ENCODE assay signal across 16 mouse cellular contexts in the genomic region with DNA sequence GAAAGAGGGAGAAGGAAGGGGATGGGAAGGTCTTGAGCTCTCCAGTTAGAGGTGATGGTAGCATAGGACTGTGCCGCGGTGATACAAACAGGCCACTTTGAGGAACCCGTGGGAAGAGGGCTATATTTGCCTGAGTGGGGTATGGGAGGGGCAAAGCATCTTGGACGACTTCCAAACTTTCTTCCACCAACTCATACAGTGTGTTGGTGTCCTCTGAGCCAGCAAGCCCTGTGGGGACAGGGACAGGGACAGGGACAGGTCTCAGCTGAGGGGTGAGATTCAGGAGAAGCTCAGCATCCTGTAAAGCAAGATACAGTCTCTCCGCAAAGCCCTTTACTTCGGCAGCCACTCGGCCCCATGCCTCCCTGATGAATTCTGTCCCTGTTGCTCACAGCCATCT. TPM values are rescaled to one million over a fixed set of nuclear protein-coding genes. Genes with fewer than 3 reads are reported as not detected.
DNase-seq lines count a peak whose midpoint lies in the region; ATAC-seq and TF ChIP-seq lines count a peak whose summit lies in the region.
"Had no signal": no experiment of that assay in that cellular context is flagged by ENCODE, and none has a peak within 500 bp of the region (broad histone marks: within the 10 kb centered on the region; RNA-seq: fewer than 3 reads in every experiment).

No protein-coding gene starts in this region.

- no peak for ATAC-seq in hindbrain, embryonic 13.5 days (ENCODE audit: low FRiP score)
- no peak for ATAC-seq in hindbrain, embryonic 11.5 days (ENCODE audit: low FRiP score)
- ATAC-seq in neural tube, embryonic 13.5 days (ENCODE audit: low read depth) = peak; percentile 34; the same call in 1 of the 2 replicates
- ATAC-seq: inflammation-experienced regulatory T-cells, adult 6 months had no signal

- H3K9me3 ChIP-seq in hindbrain, embryonic 13.5 days = no peaks in the 10 kb centered on the region
- H3K9me3 ChIP-seq in hindbrain, embryonic 11.5 days (ENCODE audit: control insufficient read depth, low read length) = no peaks in the 10 kb centered on the region
- no peaks in the 10 kb centered on the region for H3K9me3 ChIP-seq in neural tube, embryonic 13.5 days
- H3K9me3 ChIP-seq: embryonic facial prominence, embryonic 12.5 days; heart, embryonic 15.5 days; limb, embryonic 12.5 days had no signal

- no peaks in the 10 kb centered on the region for H3K36me3 ChIP-seq in hindbrain, embryonic 13.5 days
- no peaks in the 10 kb centered on the region for H3K36me3 ChIP-seq in hindbrain, embryonic 11.5 days (ENCODE audit: control insufficient read depth, insufficient read depth, low read length)
- H3K36me3 ChIP-seq in neural tube, embryonic 13.5 days = no peaks in the 10 kb centered on the region
- H3K36me3 ChIP-seq: embryonic facial prominence, embryonic 12.5 days; heart, embryonic 15.5 days; limb, embryonic 12.5 days had no signal

- no peaks in the 10 kb centered on the region for H3K27me3 ChIP-seq in cerebellum, adult 2 months (ENCODE audit: control insufficient read depth, insufficient read depth, low read length)
- no peaks in the 10 kb centered on the region; the same call in 1 of the 2 replicates for H3K27me3 ChIP-seq in hindbrain, embryonic 13.5 days
- no peaks in the 10 kb centered on the region for H3K27me3 ChIP-seq in hindbrain, embryonic 11.5 days (ENCODE audit: control insufficient read depth, insufficient read depth, low read length)
- peaks cover 3% of the 10 kb centered on the region; the same call in 1 of the 2 replicates for H3K27me3 ChIP-seq in neural tube, embryonic 13.5 days
- H3K27me3 ChIP-seq: embryonic facial prominence, embryonic 12.5 days had no signal

- TF ChIP-seq POLR2A in cerebellum, adult 2 months (IDR thresholded peaks at IDR 0.05; ENCODE audit: borderline replicate concordance, insufficient read depth, low read length) = no peak

- H3K27ac ChIP-seq in cerebellum, adult 2 months (ENCODE audit: insufficient read depth, low read length) = peak overlapping the region; percentile 43
- peak overlapping the region; percentile 25 for H3K27ac ChIP-seq in hindbrain, embryonic 13.5 days
- no peak overlapping the region for H3K27ac ChIP-seq in hindbrain, embryonic 11.5 days (ENCODE audit: low read depth, low read length)
- H3K27ac ChIP-seq in neural tube, embryonic 13.5 days (replicated peaks) = peak overlapping the region; percentile 38; the same call in 1 of the 2 replicates
- H3K27ac ChIP-seq: embryonic facial prominence, embryonic 12.5 days; heart, embryonic 15.5 days; limb, embryonic 12.5 days; stomach, postnatal 0 days had no signal

- WGBS in cerebellum, adult 2 months = 23% methylated on average over 7 of the region's 7 CpGs
- WGBS in hindbrain, embryonic 13.5 days = 73% methylated on average over 7 of the region's 7 CpGs
- 84% methylated on average over 7 of the region's 7 CpGs for WGBS in hindbrain, embryonic 11.5 days
- WGBS in neural tube, embryonic 13.5 days = 76% methylated on average over 7 of the region's 7 CpGs

- H3K4me2 ChIP-seq in hindbrain, embryonic 13.5 days = no peak overlapping the region
- H3K4me2 ChIP-seq in hindbrain, embryonic 11.5 days (replicated peaks; ENCODE audit: low read depth, low read length) = no peak overlapping the region
- H3K4me2 ChIP-seq in neural tube, embryonic 13.5 days = no peak overlapping the region
- H3K4me2 ChIP-seq: embryonic facial prominence, embryonic 12.5 days; heart, embryonic 15.5 days; limb, embryonic 12.5 days had no signal

- peaks cover 56% of the 10 kb centered on the region for H3K4me1 ChIP-seq in cerebellum, adult 2 months (ENCODE audit: control insufficient read depth, insufficient read depth, low read length)
- H3K4me1 ChIP-seq in hindbrain, embryonic 13.5 days (replicated peaks) = peaks cover 42% of the 10 kb centered on the region
- peaks cover 7% of the 10 kb centered on the region for H3K4me1 ChIP-seq in hindbrain, embryonic 11.5 days (replicated peaks; ENCODE audit: control insufficient read depth, insufficient read depth, low read length)
- peaks cover 25% of the 10 kb centered on the region for H3K4me1 ChIP-seq in neural tube, embryonic 13.5 days (replicated peaks)

- DNase-seq in cerebellum, adult 2 months = peak in 1 of 2 experiments; percentile 48
- no peak for DNase-seq in cerebellum, adult 9-10 months
- DNase-seq in hindbrain, embryonic 11.5 days (ENCODE audit: low spot score) = no peak
- DNase-seq in neural tube, embryonic 10.5 days (ENCODE audit: extremely low spot score, low spot score) = no peak
- DNase-seq in telencephalon, adult 2 months (ENCODE audit: low read depth, low spot score) = peak; percentile 67
- no peak for DNase-seq in thymus, adult 18-20 months
- DNase-seq: gastrocnemius, postnatal 14 days; kidney, postnatal 10 days; thymus, postnatal 4 days had no signal

- H3K4me3 ChIP-seq in cerebellum, adult 2 months (replicated peaks; ENCODE audit: insufficient read depth, low read depth, low read length) = no peak overlapping the region
- no peak overlapping the region for H3K4me3 ChIP-seq in hindbrain, embryonic 13.5 days
- H3K4me3 ChIP-seq in hindbrain, embryonic 11.5 days (ENCODE audit: low read depth, low read length) = no peak overlapping the region
- no peak overlapping the region for H3K4me3 ChIP-seq in neural tube, embryonic 13.5 days
- H3K4me3 ChIP-seq: embryonic facial prominence, embryonic 12.5 days; heart, embryonic 15.5 days; limb, embryonic 12.5 days had no signal

- no peak overlapping the region for H3K9ac ChIP-seq in hindbrain, embryonic 13.5 days
- no peak overlapping the region for H3K9ac ChIP-seq in hindbrain, embryonic 11.5 days (ENCODE audit: low read depth, low read length)
- no peak overlapping the region for H3K9ac ChIP-seq in neural tube, embryonic 13.5 days
- H3K9ac ChIP-seq: embryonic facial prominence, embryonic 12.5 days; heart, embryonic 15.5 days; limb, embryonic 12.5 days had no signal

- TF ChIP-seq CTCF in cerebellum, adult 2 months (IDR thresholded peaks at IDR 0.05; ENCODE audit: borderline replicate concordance, insufficient read depth, low read depth, low read length) = no peak

RNA-seq across cellular contexts. Expression of gene Sez6l, which starts 50.5 kb away (rescaled TPM):
- polyA plus RNA-seq in cerebellum, adult 2 months (2012; rRNA removed) = 81.5 and 93.9 TPM in 2 replicates
- 28.4 and 32.5 TPM in 2 replicates for polyA plus RNA-seq in hindbrain, embryonic 13.5 days (2015; fragmentation: Nextera tagmentation; extraction: Ambion mirVana)
- polyA plus RNA-seq in hindbrain, embryonic 11.5 days (2014; fragmentation: Nextera tagmentation; extraction: Ambion mirVana) = 4.9 and 5.1 TPM in 2 replicates
- 21.8 and 24.8 TPM in 2 replicates for polyA plus RNA-seq in neural tube, embryonic 13.5 days (2015; fragmentation: Nextera tagmentation; extraction: Ambion mirVana)
